Mouse (Mus musculus) frontal cortex, adult 2 months (tissue): Measurements from ENCODE around the gene Sorbs2. TPM values are rescaled to one million over a fixed set of nuclear protein-coding genes. Genes with fewer than 3 reads are reported as not detected.

Experiments used
- DNase-seq, 2 experiments: peaks; one replicate each; pipeline ENCODE4 v3.0.0; 2022; ENCODE audit warnings: low spot score in 1 of 2; ENCODE audit errors: extremely low spot score in 1 of 2
- polyA plus RNA-seq: library from polyadenylated mRNA; depleted of rRNA; stranded (reverse); fragments of >200 nt; gene quantifications from 2 replicates; pipeline ENCODE4 v1.2.3, GENCODE M21; 2012; rRNA removed

Sorbs2 gene
- polyA plus RNA-seq = 122 and 124 TPM in 2 replicates

DNA sequence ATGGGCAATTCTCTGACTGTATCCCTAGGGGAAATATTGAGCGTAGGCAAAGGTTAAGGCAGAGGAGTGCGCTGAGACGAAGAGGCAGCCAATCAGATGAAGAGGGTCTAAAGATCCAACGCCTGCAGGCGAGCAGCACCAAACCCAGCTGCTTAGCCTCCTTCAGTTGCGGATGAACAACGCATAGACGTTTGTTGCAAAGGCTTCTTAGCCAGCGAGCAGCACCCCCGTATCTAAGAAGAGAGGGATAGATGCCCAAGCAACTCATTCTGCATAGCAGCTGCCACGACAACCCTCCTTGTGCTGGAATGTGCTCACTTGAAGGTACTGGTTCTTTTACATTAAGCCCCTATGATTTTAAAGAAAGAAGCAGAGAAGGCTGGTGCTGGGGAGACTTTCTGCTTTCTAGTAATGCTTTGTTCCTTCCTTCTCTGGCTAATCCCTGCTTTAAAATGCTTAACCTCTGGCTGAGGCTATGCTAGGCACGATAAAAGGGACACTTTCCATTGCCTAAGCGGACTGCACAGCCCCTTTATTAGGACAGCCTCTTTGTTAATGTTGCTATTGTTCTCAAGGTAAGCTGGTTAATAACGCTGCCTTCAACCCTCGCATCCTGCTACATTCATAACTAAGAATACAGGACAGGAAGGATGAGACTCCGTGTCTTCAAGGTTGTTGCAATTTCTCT lies at the start of gene Sorbs2:
Sorbs2 (plus strand) TSS at position 155 of the 688 bp plus-strand sequence.
- DNase-seq = peak; percentile 26 to 63

DNA sequence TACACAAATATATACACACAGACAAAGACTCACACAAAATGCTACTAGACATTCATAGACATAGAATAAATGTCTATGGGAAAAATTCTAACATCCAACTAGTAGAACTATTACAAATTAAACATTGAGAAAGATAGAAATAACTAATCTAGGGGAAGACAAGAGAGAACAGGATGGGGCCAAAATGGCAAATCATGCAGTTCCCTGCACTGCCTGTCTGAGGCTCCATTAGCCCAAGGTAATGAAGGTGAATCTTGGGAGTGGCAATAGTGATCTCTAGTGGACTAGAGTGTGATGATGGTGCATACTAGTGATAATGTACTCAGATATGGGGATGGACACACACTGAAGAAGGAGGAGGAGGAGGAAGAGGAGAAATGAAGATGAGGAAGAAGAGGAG lies 49.7 kb upstream of the Sorbs2 start:
- DNase-seq = no peak

DNA sequence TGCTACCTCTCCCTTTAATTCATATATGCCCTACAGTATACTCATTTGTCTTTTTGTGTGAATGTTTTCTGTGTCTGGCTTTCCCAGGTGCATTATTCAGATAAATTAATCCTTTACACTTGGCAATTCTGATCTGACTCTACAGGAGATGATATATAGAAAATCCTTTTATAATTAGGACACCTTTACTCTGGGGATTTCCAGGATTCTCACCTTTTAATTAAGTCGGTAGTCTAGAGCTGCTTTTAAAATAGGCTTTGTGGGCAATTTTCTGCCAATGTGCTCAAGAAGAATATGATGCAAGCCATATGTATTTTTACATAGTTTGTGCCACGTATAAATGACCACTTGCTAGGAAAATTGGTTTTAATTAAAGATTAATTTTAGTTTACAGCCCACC lies 38.6 kb upstream of the Sorbs2 start:
- no peak for DNase-seq

DNA sequence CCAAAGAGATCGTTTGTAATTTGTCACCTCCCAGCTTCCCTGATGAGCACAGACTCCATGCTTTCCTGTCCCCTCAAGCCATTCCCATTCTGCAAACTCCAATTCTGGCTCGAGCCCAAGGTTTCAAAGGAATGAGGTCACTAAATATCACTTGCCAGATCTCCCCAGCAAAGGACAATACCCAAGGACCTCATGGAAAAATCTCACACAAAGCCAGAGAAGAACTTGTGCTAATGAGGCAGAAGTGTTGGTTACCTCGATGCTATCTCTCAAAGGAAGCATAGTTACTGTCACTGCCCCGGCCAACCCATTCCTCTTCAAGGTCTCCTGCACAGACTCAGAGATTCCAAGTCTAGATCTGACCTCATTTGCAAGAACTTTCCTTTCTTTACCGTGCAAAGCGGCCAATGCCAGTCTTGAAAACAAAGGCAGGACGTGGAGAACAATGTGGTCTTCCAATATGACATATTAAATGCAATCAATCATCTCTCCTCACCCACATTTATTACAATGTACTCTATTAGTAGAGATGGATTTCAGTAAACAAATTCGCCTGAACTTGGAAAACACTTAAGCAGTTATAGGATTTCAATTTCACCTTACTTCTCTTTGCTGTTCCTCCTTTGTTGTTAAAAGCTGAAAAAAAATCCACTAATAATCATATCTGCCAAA lies 37.9 kb upstream of the Sorbs2 start:
- DNase-seq = no peak

DNA sequence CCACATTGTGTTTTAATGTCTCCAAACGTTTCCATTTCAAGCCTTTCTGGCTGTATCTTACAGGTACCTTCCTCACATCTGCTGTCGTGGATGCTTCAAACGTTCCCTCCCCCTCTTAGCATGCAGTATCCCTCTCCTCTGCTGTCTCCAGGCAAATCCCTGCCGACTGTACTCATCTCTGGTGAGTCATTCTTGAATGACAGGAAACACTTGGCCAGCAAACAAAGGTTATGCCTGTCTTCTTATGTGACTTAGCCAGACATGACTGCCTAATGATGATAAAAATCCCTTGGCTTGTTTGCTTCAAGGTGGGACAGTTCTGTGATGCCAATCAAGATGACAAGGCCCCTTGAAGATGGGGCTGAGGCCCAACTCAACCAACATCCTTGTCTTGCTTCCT lies 26.7 kb upstream of the Sorbs2 start:
- no peak for DNase-seq

DNA sequence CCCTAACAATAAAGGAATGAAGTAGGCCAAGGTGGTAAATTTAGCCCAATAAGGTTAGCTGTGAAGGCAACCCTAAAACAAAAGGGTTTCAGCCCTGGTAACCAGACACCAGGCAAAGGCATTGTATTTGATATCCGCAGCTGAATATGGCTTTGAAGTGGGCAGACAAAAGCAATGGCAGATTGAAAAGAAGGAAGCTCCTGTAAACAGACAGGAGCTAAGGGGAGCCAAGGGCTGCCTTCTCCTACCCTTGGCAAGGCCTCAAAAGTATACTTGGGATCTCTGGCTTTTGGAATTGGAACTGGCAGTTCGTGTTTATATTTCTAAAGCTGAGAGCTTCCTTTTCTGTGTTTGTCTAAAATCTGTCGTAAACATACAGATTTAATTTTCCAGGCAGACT lies 21.3 kb upstream of the Sorbs2 start:
- DNase-seq = no peak

DNA sequence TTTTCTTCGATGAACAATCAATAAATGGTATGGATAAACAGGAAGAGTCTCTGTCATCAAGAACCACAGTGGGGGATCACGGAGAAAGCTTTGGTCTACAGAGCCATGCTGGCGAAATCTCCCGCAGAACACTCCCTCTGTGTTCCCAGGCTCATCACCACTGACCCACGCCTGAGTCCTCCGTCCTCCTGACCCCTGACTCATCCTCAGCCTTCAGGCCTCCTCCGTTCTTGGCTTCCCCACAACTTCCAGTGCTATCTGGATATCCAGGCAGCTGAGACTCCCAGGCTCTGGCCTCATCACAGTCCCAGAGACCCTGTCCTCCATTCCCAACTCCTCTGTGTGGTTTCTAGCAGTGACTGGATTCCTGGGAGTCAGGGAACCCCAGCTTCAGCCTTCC lies 3.6 kb upstream of the Sorbs2 start:
- DNase-seq = no peak

DNA sequence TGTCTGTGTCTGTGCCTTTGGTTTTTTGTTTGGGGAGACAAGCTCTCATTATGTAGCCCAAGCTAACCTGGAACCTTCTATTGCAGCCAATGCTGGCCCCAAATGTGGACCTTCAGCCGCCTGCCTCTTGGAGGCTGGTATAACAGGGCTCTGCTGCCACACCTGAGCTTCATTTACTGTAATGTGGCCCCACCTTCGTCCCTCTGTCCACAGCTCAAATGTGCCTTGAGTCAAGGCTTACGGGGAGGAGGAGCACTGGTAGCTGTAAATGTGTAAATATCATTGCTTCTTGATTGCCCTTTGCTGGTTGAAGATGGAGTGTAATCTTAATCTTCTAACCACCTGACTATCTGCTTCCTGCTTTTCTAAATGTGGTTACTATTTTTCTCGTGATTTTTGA lies 1.2 kb upstream of the Sorbs2 start:
- DNase-seq = no peak

DNA sequence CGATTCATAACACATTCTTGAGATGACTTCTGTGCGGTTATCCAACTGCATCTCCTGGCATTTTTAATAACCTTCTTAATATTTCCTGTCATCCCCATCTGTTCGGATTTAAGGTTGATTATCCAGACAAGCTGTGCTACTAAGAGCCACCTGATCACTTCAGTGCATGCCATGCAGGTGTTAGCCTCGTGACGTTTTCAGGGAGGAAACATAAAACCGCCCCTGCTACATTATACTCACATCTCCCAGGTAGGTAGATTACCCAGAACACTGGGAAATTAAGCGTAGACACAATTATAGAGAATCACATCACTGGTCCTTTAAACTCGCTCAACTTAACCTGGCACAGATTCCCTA lies 333 bp upstream of the Sorbs2 start:
- no peak for DNase-seq

DNA sequence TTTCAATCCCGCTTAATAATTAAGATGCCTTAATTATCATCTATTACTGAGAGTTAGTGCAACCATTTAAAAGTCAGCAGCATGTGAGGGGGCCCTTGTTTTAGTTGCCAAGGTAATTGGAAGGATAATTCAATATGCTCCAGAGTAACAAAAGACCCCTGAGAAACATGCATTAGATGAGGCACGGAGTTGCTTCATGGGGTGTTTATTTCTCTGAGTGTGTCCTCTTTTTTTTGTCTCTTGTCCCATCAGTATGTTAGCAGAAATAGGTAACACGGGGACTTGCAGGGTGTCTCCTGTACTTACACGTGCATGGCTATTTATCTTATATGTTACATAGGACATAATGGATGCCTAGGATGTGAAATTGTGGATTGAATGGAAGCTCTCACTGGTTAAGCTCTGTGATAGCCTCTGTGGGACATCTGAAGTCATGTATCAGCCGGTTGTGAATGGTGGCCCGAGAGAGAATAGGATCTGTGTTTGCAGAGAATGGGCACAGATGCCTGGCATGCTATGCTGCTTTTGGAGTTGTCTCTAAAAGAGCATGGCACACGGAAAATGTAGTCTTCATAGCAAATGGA lies 1.0 kb downstream of the Sorbs2 start:
- DNase-seq = peak in 1 of 2 experiments; percentile 19

DNA sequence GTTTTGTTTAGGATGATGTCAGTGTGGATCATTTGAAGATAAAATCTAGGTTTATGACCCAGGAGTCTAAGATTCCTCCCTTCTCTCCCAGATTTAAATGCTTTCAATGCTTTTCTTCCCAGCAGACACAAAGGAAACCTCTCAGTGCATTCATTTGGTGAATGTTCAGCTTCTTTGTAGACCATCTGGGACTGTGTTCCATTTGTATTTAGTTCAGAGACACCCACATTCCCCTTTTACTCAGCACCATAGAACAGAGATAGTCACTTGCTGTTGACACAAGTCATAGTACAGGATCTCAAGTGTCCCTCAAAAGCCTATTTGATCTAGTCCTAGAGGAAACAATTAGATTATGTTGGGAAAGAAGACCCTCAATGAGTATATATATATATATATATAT lies 4.8 kb downstream of the Sorbs2 start:
- no peak for DNase-seq

DNA sequence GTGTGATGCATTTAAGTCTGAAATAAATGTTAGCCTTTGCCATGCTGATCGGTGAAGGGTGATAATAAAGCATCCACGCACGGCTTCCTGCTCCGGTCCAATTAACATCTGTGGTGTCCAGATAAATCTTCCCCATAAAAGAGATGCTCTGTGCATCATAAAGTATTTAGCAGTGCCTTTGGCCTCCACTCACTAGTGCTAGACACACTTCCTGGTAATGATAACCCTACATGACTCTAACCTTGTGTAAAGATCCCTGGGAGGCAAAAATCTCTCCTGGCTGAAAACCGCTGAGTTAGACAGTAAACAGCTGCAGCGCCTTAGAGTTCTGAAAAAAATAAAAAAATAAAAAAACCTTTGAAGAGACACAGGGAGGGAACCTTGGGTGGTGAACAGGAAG lies 14.0 kb downstream of the Sorbs2 start:
- no peak for DNase-seq

DNA sequence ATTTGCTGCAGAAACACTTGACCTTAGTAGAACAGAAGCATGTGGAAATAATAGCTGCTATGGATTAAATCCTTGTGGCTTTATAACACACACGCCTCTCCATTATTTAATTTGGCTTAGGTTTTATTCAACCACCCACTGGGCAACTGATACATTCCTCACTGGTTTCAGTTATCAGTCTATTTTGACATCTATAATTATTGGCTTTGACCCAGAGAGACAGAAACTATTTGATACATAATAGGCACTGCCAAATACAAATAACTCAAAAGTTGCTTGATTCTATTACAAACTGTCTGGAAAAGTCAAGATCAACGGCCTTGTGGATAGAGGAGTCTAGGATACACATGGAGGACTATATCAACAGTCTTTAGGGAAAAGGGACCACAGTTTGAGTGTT lies 20.1 kb downstream of the Sorbs2 start:
- no peak for DNase-seq

DNA sequence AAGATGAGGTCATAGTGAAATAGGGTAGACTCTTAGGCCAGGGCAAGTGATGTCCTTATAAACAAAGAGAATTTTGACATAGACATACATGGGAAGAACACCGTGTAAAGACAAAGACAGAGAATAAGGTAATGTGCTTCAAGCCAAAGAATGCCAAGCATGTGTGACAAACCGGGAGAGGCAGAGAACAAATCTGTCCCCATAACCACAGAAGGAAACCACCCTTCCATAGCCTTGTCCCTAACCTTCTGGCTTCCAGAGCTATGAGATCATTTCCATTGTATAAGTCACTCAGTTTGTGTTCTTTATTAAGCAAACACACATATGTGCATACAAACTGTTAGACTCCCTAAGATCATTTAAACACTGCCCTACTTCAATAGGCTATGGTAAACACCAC lies 21.3 kb downstream of the Sorbs2 start:
- no peak for DNase-seq

DNA sequence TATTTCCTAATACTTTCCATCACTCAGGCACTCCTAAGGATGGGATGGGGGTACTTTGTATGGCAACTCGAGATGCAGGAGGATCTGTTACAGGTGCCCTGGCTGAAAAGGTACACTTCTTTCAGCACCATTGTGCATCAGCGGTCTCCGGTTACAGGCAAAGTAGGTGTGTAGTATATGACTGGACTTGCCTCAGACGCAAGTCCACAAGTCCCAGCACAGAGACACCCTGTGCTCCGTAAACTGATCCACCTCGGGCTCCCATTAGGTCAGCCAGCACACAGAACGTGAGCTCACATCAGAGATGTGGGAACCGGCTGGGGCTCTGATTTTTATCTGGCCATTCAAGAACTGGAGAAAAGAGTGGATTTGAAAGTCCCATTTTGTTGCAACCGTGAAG lies 29.0 kb downstream of the Sorbs2 start:
- DNase-seq = no peak

DNA sequence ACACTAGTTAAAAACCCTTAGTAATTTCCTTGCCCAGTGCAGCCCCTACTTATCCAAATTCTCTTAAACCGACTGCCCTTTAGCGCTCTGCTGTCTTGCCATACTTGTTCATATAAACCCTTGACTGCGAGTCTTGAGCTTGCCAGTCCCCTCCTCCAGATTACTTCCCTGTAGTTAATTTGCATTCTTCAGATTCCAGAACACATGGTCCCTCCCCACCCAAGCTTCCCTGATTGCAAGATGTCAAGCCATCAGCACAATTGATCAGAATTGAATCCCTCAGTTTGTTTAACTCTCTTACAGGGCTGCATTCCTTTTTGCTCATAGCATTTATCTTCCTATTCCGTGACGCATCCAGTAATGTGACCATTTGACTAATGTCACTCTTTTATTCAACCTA lies 32.9 kb downstream of the Sorbs2 start:
- no peak for DNase-seq

DNA sequence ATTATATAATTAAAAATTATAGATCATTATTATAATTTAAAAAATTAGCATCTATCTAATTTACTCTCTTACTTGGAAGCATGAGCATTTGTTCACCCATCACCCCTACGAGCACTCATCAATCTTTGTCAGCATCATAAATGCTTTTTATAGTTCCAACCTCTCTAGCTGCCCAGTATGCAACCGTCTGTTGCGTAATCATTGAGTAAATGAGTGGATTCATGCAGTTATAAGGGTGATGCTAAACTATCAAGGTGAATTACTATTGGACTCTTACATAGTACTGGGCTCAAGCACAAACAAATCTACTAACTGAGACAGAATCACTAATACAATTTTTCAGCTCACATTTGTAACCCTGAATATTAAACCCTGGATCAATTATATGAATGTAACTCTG lies 44.6 kb downstream of the Sorbs2 start:
- DNase-seq = no peak

DNA sequence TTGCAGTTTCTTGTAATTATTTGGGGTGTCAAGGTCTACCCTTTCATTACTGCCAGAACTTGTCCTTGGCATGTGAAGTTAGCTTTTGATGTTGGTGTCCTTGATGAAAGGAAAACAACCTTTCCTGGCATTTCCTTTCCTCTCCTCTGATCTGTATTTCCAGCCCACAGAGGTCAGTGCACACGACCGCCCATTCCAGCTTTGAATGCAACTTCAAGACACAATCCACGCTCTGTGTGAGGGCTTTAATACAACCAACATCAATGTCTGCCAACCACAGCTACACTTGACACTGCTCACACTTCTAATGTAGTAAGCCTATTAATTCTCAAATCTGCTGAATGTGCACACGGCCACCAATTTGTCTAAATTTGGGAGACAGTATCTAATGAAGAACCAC lies 47.0 kb downstream of the Sorbs2 start:
- DNase-seq = no peak

DNA sequence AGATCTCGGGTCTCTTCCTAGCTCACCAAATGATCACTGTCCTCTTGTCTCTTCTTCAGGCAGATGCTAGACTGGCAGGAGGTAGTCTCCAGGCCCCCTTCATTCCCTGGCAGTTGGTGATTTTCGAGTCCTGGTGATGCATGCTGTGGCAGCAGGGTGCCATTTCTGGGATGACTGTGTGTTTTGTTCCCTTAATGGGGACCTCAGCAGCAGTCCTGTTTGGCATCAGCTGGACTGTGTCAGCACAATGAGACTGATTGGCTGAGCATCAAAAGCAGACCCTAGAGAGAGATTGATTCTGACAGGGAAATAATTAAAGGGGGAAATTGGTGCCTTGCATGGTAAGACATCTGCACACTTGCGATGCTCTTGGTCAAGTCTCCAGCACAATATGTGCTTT lies 50.3 kb downstream of the Sorbs2 start:
- no peak for DNase-seq

DNA sequence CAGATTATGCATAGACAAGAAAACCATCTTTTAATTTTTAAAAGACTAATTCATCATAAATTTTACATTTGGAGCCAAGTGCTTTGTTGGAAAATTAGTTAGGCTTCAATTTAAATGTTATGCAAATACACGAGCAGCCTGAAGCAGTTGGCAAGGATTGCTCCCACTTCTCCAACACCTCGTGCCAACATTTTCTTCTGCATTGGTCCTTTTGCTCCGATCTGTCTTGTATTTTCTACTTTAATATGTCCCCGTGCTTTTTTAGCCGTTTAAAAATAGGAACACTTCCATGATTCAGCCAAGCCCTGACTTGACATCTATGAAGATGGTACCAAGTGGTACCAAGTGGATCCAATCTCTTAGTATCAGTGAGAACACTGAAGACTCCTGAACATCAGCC lies 50.8 kb downstream of the Sorbs2 start:
- DNase-seq = peak; percentile 50 to 68

DNA sequence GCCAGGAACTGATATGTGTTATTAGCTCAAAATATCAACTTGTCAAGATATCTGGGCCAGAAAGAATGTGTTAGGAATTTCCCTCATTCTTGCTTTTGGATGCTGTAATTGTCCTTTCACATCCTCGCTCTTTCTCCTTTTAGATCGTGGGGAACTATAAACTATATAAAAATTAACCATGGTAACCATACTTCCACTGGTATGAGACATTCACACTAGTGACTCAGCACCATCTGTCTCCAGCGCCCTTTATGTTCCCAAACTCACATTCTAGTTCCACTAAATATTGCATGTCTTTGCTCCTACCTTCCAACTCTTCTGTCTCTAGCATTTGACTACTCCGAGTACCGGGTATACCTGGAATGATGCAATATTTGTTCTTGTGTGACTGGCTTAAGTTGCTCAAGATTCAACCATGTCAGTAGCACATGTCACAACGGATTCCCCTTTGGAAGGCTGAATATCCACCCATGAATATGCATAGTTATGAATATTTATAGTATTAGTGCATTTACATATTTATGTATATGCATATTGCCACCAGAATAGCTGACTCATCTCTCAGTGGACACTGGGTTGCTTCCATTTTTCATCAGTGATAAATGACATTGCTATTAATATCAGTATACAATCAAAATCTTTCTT lies 51.7 kb downstream of the Sorbs2 start:
- DNase-seq = peak; percentile 87 to 92

DNA sequence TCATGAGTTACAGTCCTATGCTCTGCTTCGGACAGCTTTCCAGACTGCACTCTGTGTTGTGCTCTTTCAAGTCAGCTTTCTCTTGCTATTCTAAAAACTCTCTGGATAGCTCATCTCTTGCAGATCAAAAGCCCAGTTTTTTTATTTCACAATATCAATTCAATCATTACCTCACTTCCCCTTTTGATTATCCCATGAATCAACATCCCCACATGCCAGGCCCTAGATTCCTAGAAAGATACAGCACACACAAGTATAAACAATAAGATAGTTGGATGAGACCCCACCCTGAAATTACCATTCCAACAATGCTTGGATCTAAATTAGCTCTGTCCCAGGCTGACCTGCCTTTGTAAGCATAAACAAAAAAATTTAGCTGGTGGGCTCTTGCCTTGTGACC lies 57.6 kb downstream of the Sorbs2 start:
- no peak for DNase-seq
